20 mouse cellular contexts compared by ENCODE assay signal in the genomic region with DNA sequence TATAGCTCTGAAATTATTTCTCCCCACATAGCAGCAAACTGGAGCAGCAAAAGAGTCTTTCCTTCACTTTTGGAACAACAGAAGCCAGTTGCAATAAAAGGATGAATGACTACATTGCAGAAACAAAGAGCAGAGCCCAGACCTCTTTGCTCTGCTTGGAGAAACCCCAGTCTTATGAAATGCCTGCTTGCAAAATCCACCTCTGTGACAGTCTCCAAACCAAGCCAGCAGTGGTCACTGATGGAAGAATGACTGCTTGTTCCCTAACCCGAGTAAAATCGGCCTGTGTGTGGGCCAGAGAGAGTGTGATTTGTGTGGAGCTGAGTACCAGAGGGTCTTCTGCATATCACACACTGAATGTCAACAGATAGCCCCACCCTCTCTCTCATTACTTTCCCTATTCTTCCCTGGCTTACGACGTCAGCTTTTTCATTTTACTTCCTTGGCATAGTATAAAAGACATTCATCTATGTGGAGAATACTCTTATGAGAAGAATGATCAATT.
DNase-seq lines count a peak whose midpoint lies in the region; ATAC-seq and TF ChIP-seq lines count a peak whose summit lies in the region.
"Had no signal": no experiment of that assay in that cellular context is flagged by ENCODE, and none has a peak within 500 bp of the region (broad histone marks: within the 10 kb centered on the region; RNA-seq: fewer than 3 reads in every experiment).

No protein-coding gene starts in this region.

- no peaks in the 10 kb centered on the region for H3K27me3 ChIP-seq in kidney, postnatal 0 days (ENCODE audit: insufficient read depth, low read length)
- no peaks in the 10 kb centered on the region for H3K27me3 ChIP-seq in forebrain, embryonic 11.5 days (ENCODE audit: control insufficient read depth, insufficient read depth, low read length)
- H3K27me3 ChIP-seq: limb, embryonic 12.5 days; midbrain, embryonic 12.5 days; Patski had no signal

- H3K4me2 ChIP-seq in kidney, postnatal 0 days (ENCODE audit: low read length): no peak overlapping the region
- no peak overlapping the region for H3K4me2 ChIP-seq in forebrain, embryonic 11.5 days (ENCODE audit: low read depth, low read length, severe bottlenecking)
- H3K4me2 ChIP-seq: heart, embryonic 11.5 days; limb, embryonic 12.5 days; midbrain, embryonic 12.5 days had no signal

- H3K9ac ChIP-seq in kidney, postnatal 0 days (ENCODE audit: low read depth, low read length): no peak overlapping the region
- H3K9ac ChIP-seq in forebrain, embryonic 11.5 days (ENCODE audit: low read length): no peak overlapping the region
- H3K9ac ChIP-seq: limb, embryonic 12.5 days; midbrain, embryonic 12.5 days had no signal

- peak; percentile 32 for DNase-seq in gastrocnemius, adult 18-20 months (ENCODE audit: low spot score)
- DNase-seq in gastrocnemius, postnatal 25 days: no peak
- DNase-seq in kidney, postnatal 0 days (ENCODE audit: low spot score): peak; percentile 50
- DNase-seq in kidney, postnatal 36 days: no peak
- DNase-seq in lung, postnatal 4 days: peak; percentile 18 to 26
- no peak for DNase-seq in forebrain, embryonic 11.5 days (ENCODE audit: low spot score)
- no peak for DNase-seq in layer of hippocampus, adult 2 months (ENCODE audit: low spot score in 2 of 2)
- DNase-seq: cerebellum, adult 9-11 months; embryo, embryonic 11 days; thymus, postnatal 36 days had no signal

- TF ChIP-seq CTCF in kidney, postnatal 0 days (IDR thresholded peaks at IDR 0.05; ENCODE audit: low read depth): no peak
- TF ChIP-seq CTCF in layer of hippocampus, adult 2 months (conservative IDR thresholded peaks at IDR 0.05): no peak

- 66% methylated on average over 4 of the region's 4 CpGs for WGBS in kidney, postnatal 0 days
- WGBS in forebrain, embryonic 11.5 days: 81% methylated on average over 4 of the region's 4 CpGs

- H3K36me3 ChIP-seq in kidney, postnatal 0 days (ENCODE audit: insufficient read depth, low read length): no peaks in the 10 kb centered on the region
- no peaks in the 10 kb centered on the region for H3K36me3 ChIP-seq in forebrain, embryonic 11.5 days (ENCODE audit: control insufficient read depth, insufficient read depth, low read length)
- H3K36me3 ChIP-seq: hindbrain, embryonic 10.5 days; limb, embryonic 12.5 days; midbrain, embryonic 12.5 days had no signal

- H3K27ac ChIP-seq in kidney, postnatal 0 days: no peak overlapping the region
- peak overlapping the region; percentile 96 for H3K27ac ChIP-seq in brown adipose tissue, adult 24 weeks (replicated peaks; ENCODE audit: low read depth, low read length)
- no peak overlapping the region for H3K27ac ChIP-seq in forebrain, embryonic 11.5 days (ENCODE audit: low read depth, low read length)
- no peak overlapping the region for H3K27ac ChIP-seq in layer of hippocampus, adult 2 months
- H3K27ac ChIP-seq: hindbrain, embryonic 10.5 days; left cerebral cortex, adult 2 months; limb, embryonic 12.5 days; midbrain, embryonic 12.5 days had no signal

- no peak for ATAC-seq in kidney, postnatal 0 days (replicated peaks; ENCODE audit: low FRiP score, low read depth)
- no peak for ATAC-seq in forebrain, embryonic 11.5 days (replicated peaks; ENCODE audit: low FRiP score)
- ATAC-seq: forebrain, embryonic 14.5 days; inflammation-experienced regulatory T-cells, adult 6 months; Patski had no signal

- H3K9me3 ChIP-seq in kidney, postnatal 0 days (replicated peaks; ENCODE audit: low read length): no peaks in the 10 kb centered on the region
- H3K9me3 ChIP-seq in forebrain, embryonic 11.5 days (ENCODE audit: control insufficient read depth, low read length): no peaks in the 10 kb centered on the region
- H3K9me3 ChIP-seq: hindbrain, embryonic 10.5 days; limb, embryonic 12.5 days; midbrain, embryonic 12.5 days had no signal

- no peak overlapping the region for H3K4me3 ChIP-seq in kidney, postnatal 0 days (replicated peaks; ENCODE audit: low read depth, low read length)
- H3K4me3 ChIP-seq in brown adipose tissue, adult 24 weeks (ENCODE audit: insufficient read depth, low read depth, low read length): no peak overlapping the region
- H3K4me3 ChIP-seq in forebrain, embryonic 11.5 days (ENCODE audit: low read depth, low read length): no peak overlapping the region
- no peak overlapping the region for H3K4me3 ChIP-seq in layer of hippocampus, adult 2 months
- H3K4me3 ChIP-seq: hindbrain, embryonic 10.5 days; left cerebral cortex, adult 2 months; limb, embryonic 12.5 days; midbrain, embryonic 12.5 days; myocyte had no signal

- no peaks in the 10 kb centered on the region for H3K4me1 ChIP-seq in kidney, postnatal 0 days (replicated peaks; ENCODE audit: insufficient read depth, low read length)
- H3K4me1 ChIP-seq in brown adipose tissue, adult 24 weeks (ENCODE audit: control insufficient read depth, insufficient read depth, insufficient read length, low read length): peaks cover 11% of the 10 kb centered on the region
- no peaks in the 10 kb centered on the region for H3K4me1 ChIP-seq in forebrain, embryonic 11.5 days (replicated peaks; ENCODE audit: control insufficient read depth, insufficient read depth, low read length)
- H3K4me1 ChIP-seq: hindbrain, embryonic 10.5 days; limb, embryonic 12.5 days; midbrain, embryonic 12.5 days had no signal

Comparison
In these comparisons a context has a peak if more than half of its experiments do, and no peak if none do; other contexts are left out.
1. DNase-seq: peak in gastrocnemius, adult 18-20 months (single experiment), kidney, postnatal 0 days (single experiment) and lung, postnatal 4 days (2 of 2); none in gastrocnemius, postnatal 25 days (single experiment), kidney, postnatal 36 days (0 of 2), forebrain, embryonic 11.5 days (single experiment) and layer of hippocampus, adult 2 months (0 of 2).